Mouse (Mus musculus) monocyte, adult 2 months (primary cell): ENCODE results near the gene Nipbl.
A peak's percentile ranks its signal among the peaks of the same experiment; 100 is the strongest.
"Not testable (repeated sequence)": the region's sequence is repeated elsewhere in the genome, so short reads cannot be mapped to it uniquely, and the experiment has no call there.

Experiments used
- DNase-seq, 2 experiments: peaks; one replicate each; pipeline ENCODE4 v3.0.0; 2022; ENCODE audit warnings: low spot score in 2 of 2, low read depth in 1 of 2

Gene Nipbl

GRCm38 (mm10) chr15:8443926-8444889 is at the start of gene Nipbl:
Nipbl (minus strand) TSS chr15:8444463.
- peak; percentile 54 to 76 for DNase-seq

GRCm38 (mm10) chr15:8485261-8485660 is 41.0 kb upstream of the Nipbl start:
- DNase-seq, result no peak

- no peak for DNase-seq
These were observed 24.8 kb upstream of the Nipbl start for GRCm38 (mm10) chr15:8469006-8469575.

GRCm38 (mm10) chr15:8463521-8463920 is 19.3 kb upstream of the Nipbl start:
- DNase-seq, result no peak

GRCm38 (mm10) chr15:8462780-8463179 is 18.5 kb upstream of the Nipbl start:
- no peak for DNase-seq

- DNase-seq, result no peak
These were observed 16.6 kb upstream of the Nipbl start for GRCm38 (mm10) chr15:8460871-8461270.

- no peak for DNase-seq
These were observed 15.7 kb upstream of the Nipbl start for GRCm38 (mm10) chr15:8459979-8460378.

- DNase-seq, result not testable (repeated sequence)
These were observed 12.0 kb upstream of the Nipbl start for GRCm38 (mm10) chr15:8456223-8456622.

- no peak for DNase-seq
These were observed 11.2 kb upstream of the Nipbl start for GRCm38 (mm10) chr15:8455486-8455885.

GRCm38 (mm10) chr15:8451071-8451470 is 6.8 kb upstream of the Nipbl start:
- no peak for DNase-seq

- no peak for DNase-seq
These were observed 3.0 kb upstream of the Nipbl start for GRCm38 (mm10) chr15:8447193-8447767.

- DNase-seq, result peak in 1 of 2 experiments; percentile 21
These were observed 2.2 kb upstream of the Nipbl start for GRCm38 (mm10) chr15:8446435-8446834.

GRCm38 (mm10) chr15:8445951-8446419 is 1.7 kb upstream of the Nipbl start:
- DNase-seq, result no peak

- DNase-seq, result peak; percentile 42 to 59
These were observed 781 bp upstream of the Nipbl start for GRCm38 (mm10) chr15:8444890-8445597.

GRCm38 (mm10) chr15:8443168-8443925 is 916 bp downstream of the Nipbl start:
- peak in 1 of 2 experiments; percentile 58 for DNase-seq

GRCm38 (mm10) chr15:8442761-8443160 is 1.5 kb downstream of the Nipbl start:
- no peak for DNase-seq

- no peak for DNase-seq
These were observed 2.1 kb downstream of the Nipbl start for GRCm38 (mm10) chr15:8442156-8442555.

GRCm38 (mm10) chr15:8433239-8433947 is 10.9 kb downstream of the Nipbl start:
- DNase-seq, result no peak

- DNase-seq, result no peak
These were observed 11.7 kb downstream of the Nipbl start for GRCm38 (mm10) chr15:8432534-8432933.

- no peak for DNase-seq
These were observed 14.8 kb downstream of the Nipbl start for GRCm38 (mm10) chr15:8429502-8429901.
